Mouse (Mus musculus): ENCODE measurements around the gene Prrt1. TPM values are rescaled to one million over a fixed set of nuclear protein-coding genes. Genes with fewer than 3 reads are reported as not detected.

Prrt1 gene
- polyA plus RNA-seq, 2 experiments, result 0.04 TPM; not detected in 1

DNA sequence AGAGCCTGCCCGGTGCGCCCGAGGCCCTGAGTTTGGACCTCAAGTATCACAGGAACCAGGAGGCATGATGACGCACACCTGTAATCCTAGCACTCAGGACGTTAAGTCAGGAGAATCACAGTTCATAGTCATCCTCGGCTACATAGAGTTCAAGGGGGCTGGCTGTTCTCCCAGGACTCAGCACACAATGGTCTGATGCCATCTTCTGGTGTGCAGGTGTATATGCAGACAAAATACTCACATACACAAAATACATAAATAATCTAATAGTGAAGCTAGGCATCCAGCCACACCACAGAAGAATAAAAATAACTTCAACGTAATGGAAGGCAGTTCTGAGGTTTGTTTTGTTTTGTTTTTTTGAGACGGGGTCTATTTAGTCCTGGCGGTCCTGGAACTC is 6.2 kb upstream of the Prrt1 start:
- ATAC-seq (ENCODE audit: insufficient read depth) (no peak), DNase-seq (ENCODE audit: low read depth in 3 of 3, low spot score in 3 of 3) (no peak)
- 75% methylated on average over 9 of the region's 9 CpGs for WGBS (ENCODE audit: insufficient replicate concordance)
- no peak overlapping the region for H3K4me3 ChIP-seq (ENCODE audit: insufficient read depth in 1 of 2, low read depth in 2 of 2, low read length in 2 of 2)
- peaks cover 3% of the 10 kb centered on the region for H3K27me3 ChIP-seq (ENCODE audit: control insufficient read depth, insufficient read depth, low read length)
- TF ChIP-seq EP300 (IDR thresholded peaks at IDR 0.05; ENCODE audit: low read depth) (no peak), CTCF (IDR thresholded peaks at IDR 0.05; ENCODE audit: low read depth) (peak; percentile 38)
- H3K9me3 ChIP-seq (ENCODE audit: control insufficient read depth, low read length), result no peaks in the 10 kb centered on the region
- H3K36me3 ChIP-seq (replicated peaks; ENCODE audit: control insufficient read depth, insufficient read depth, low read depth), result no peaks in the 10 kb centered on the region; the same call in 1 of the 2 replicates
- H3K4me1 ChIP-seq (replicated peaks; ENCODE audit: control insufficient read depth in 2 of 2, insufficient read depth in 2 of 2, low read length in 1 of 2), result peaks cover 4 to 9% of the 10 kb centered on the region in 2 experiments
- H3K4me2 ChIP-seq (ENCODE audit: low read depth), result no peak overlapping the region
- H3K9ac ChIP-seq (replicated peaks), result no peak overlapping the region
- no peak overlapping the region for H3K27ac ChIP-seq

DNA sequence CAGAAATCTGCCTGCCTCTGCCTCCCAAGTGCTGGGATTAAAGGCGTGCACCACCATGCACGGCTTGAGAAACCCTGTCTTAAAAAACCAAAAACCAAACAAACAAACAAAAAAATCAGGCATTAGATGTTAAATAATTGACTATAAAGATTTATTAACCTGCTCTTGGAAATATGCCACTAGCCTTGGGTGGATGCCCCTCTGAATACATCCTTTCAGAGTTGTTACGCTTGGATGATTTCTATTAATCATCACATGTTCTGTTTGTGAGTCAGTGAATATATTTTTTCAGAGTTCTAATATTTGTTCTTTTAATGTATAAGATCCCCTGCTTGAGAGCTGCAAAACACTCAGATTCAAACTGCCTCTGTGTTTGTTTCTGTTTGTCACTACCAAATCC is 4.4 kb upstream of the Prrt1 start:
- Histone ChIP-seq H3K27ac (no peak overlapping the region), H3K36me3 (replicated peaks; ENCODE audit: control insufficient read depth, insufficient read depth, low read depth) (no peaks in the 10 kb centered on the region; the same call in 1 of the 2 replicates), H3K9ac (replicated peaks) (no peak overlapping the region), H3K9me3 (ENCODE audit: control insufficient read depth, low read length) (no peaks in the 10 kb centered on the region), H3K4me3 (ENCODE audit: insufficient read depth in 1 of 2, low read depth in 2 of 2, low read length in 2 of 2) (no peak overlapping the region), H3K4me2 (ENCODE audit: low read depth) (no peak overlapping the region), H3K4me1 (replicated peaks; ENCODE audit: control insufficient read depth in 2 of 2, insufficient read depth in 2 of 2, low read length in 1 of 2) (peaks cover 4 to 9% of the 10 kb centered on the region in 2 experiments), H3K27me3 (ENCODE audit: control insufficient read depth, insufficient read depth, low read length) (peaks cover 21% of the 10 kb centered on the region)
- no peak for DNase-seq (ENCODE audit: low read depth in 3 of 3, low spot score in 3 of 3)
- no peak for TF ChIP-seq EP300 (IDR thresholded peaks at IDR 0.05; ENCODE audit: low read depth)
- no peak for TF ChIP-seq CTCF (IDR thresholded peaks at IDR 0.05; ENCODE audit: low read depth)
- WGBS (ENCODE audit: insufficient replicate concordance), result 88% methylated on average over 3 of the region's 3 CpGs
- no peak for ATAC-seq (ENCODE audit: insufficient read depth)

DNA sequence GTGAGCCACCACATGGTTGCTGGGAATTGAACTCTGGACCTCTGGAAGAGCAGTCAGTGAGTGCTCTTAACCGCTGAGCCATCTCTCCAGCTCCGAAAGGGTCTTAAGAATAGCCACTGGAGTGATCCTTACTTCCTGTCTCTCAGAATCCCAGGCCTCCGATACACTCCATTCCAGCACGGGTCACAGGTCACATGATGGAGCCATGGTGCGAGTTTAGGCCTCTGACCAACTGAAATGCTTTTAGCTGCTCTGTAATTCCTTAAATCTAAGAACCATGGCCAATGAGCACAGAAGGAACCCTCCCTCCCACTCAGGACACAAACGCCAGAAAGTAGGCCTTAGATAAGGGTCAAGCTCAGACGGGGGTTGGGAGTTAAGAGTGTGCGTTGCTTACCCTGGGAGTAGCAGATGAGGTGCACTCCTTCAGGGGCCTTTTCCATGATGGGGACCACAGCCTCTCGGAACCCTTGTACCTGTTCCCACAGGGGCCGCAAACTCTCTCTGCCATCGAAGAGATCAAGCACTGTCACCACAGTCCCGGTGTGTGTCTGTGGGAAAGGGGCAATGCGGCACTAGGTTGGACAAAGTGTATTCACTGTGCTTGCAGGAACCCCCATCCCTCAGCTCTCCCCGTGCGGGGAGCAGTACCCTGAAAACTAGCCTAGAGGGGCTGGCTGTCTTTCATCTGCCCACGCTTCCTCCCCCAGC is 3.1 kb upstream of the Prrt1 start:
- Histone ChIP-seq H3K9ac (replicated peaks) (peak overlapping the region; percentile 68), H3K36me3 (replicated peaks; ENCODE audit: control insufficient read depth, insufficient read depth, low read depth) (no peaks in the 10 kb centered on the region), H3K27ac (no peak overlapping the region), H3K9me3 (ENCODE audit: control insufficient read depth, low read length) (no peaks in the 10 kb centered on the region), H3K4me2 (ENCODE audit: low read depth) (peak overlapping the region; percentile 88), H3K4me1 (replicated peaks; ENCODE audit: control insufficient read depth in 2 of 2, insufficient read depth in 2 of 2, low read length in 1 of 2) (peaks cover 4 to 9% of the 10 kb centered on the region in 2 experiments), H3K4me3 (ENCODE audit: insufficient read depth in 1 of 2, low read depth in 2 of 2, low read length in 2 of 2) (peak overlapping the region; percentile 74 to 84), H3K27me3 (ENCODE audit: control insufficient read depth, insufficient read depth, low read length) (peaks cover 33% of the 10 kb centered on the region)
- WGBS (ENCODE audit: insufficient replicate concordance), result 46% methylated on average over 16 of the region's 16 CpGs
- no peak for DNase-seq (ENCODE audit: low read depth in 3 of 3, low spot score in 3 of 3)
- no peak for ATAC-seq (ENCODE audit: insufficient read depth)
- TF ChIP-seq CTCF (IDR thresholded peaks at IDR 0.05; ENCODE audit: low read depth) (no peak), EP300 (IDR thresholded peaks at IDR 0.05; ENCODE audit: low read depth) (no peak)

DNA sequence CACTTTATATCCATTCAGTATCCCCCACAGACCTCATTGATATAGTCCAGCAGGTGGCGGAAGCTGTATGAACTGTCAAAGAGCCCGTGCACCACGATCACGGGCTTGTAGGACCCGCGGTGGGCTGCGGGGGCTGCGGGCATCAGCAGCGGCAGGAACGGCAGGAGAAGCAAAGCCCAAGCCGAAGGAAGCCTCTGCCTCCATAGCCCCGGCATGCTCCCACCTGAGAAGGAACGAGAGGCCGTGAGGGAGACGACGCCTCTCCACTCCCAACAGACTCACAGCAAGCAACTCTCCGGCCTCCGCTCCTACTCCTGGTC is 2.6 kb upstream of the Prrt1 start:
- peak overlapping the region; percentile 74 to 84 for H3K4me3 ChIP-seq (ENCODE audit: insufficient read depth in 1 of 2, low read depth in 2 of 2, low read length in 2 of 2)
- H3K9me3 ChIP-seq (ENCODE audit: control insufficient read depth, low read length), result no peaks in the 10 kb centered on the region
- H3K9ac ChIP-seq (replicated peaks), result peak overlapping the region; percentile 68
- H3K4me1 ChIP-seq (replicated peaks; ENCODE audit: control insufficient read depth in 2 of 2, insufficient read depth in 2 of 2, low read length in 1 of 2), result peaks cover 4 to 9% of the 10 kb centered on the region in 2 experiments
- peak; percentile 36; the same call in 1 of the 2 replicates for ATAC-seq (ENCODE audit: insufficient read depth)
- TF ChIP-seq EP300 (IDR thresholded peaks at IDR 0.05; ENCODE audit: low read depth), result no peak
- TF ChIP-seq CTCF (IDR thresholded peaks at IDR 0.05; ENCODE audit: low read depth), result peak; percentile 70
- peak overlapping the region; percentile 88 for H3K4me2 ChIP-seq (ENCODE audit: low read depth)
- peaks cover 38% of the 10 kb centered on the region for H3K27me3 ChIP-seq (ENCODE audit: control insufficient read depth, insufficient read depth, low read length)
- DNase-seq (ENCODE audit: low read depth in 3 of 3, low spot score in 3 of 3), result no peak
- 0 out of 2 replicates have a peak overlapping the region, but pooled peaks have one; percentile 23 for H3K27ac ChIP-seq
- no peaks in the 10 kb centered on the region for H3K36me3 ChIP-seq (replicated peaks; ENCODE audit: control insufficient read depth, insufficient read depth, low read depth)
- under 1% methylated on average over 18 of the region's 18 CpGs for WGBS (ENCODE audit: insufficient replicate concordance)

DNA sequence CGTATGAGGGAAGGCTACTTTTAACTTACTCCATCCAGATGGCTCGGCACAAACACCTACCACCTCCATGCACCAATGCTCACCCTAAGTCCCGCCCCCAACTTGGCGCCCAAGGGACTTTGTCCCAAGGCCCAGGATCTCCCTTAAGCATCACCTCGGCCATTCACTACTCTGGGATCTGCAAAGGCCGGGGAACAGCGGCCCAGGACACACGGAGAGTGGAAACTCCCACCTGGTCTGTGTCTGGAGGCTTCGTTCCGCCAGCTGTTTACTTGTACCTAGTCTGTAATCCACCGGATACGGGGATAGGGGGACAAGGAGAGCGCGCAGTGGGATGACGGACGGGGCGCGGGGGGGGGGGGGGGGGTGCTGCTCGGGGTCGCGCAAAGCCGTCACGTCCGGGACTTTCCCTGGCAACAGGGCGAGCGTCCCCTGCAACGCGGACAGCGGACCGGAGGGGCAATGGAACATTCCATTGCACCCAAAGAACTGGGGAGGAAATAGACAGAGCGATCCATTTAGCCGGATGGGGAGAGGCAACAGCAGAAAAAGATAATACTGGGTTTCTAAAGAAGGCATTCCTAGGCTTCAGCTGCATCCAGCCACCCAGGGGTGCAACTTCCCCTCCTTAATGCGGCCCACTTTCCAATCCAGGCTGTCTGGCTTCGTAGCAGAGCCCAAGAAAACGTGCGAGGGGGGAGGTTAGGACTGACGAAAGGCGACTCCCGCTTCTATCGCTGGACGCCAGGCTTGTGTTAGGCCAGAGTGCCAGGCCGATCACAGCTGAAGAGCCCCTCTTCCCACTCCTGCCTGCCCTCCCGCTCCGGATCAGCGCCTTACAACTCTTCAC is 2.0 kb upstream of the Prrt1 start:
- Histone ChIP-seq H3K4me1 (replicated peaks; ENCODE audit: control insufficient read depth in 2 of 2, insufficient read depth in 2 of 2, low read length in 1 of 2) (peaks cover 8% of the 10 kb centered on the region in 2 experiments; a peak in 3 of 4 replicates), H3K4me3 (ENCODE audit: insufficient read depth in 1 of 2, low read depth in 2 of 2, low read length in 2 of 2) (peak overlapping the region; percentile 74 to 84), H3K9me3 (ENCODE audit: control insufficient read depth, low read length) (no peaks in the 10 kb centered on the region), H3K27me3 (ENCODE audit: control insufficient read depth, insufficient read depth, low read length) (peaks cover 44% of the 10 kb centered on the region), H3K36me3 (replicated peaks; ENCODE audit: control insufficient read depth, insufficient read depth, low read depth) (no peaks in the 10 kb centered on the region), H3K9ac (replicated peaks) (peak overlapping the region; percentile 68), H3K4me2 (ENCODE audit: low read depth) (peak overlapping the region; percentile 88), H3K27ac (peak overlapping the region; percentile 23; the same call in 1 of the 2 replicates)
- TF ChIP-seq CTCF (IDR thresholded peaks at IDR 0.05; ENCODE audit: low read depth), result no peak
- no peak for TF ChIP-seq EP300 (IDR thresholded peaks at IDR 0.05; ENCODE audit: low read depth)
- DNase-seq (ENCODE audit: low read depth in 3 of 3, low spot score in 3 of 3) (peak in 1 of 3 experiments; percentile 54), ATAC-seq (ENCODE audit: insufficient read depth) (peak; percentile 70)
- under 1% methylated on average over 44 of the region's 45 CpGs for WGBS (ENCODE audit: insufficient replicate concordance)
